Mouse (Mus musculus) embryonic facial prominence, embryonic 15.5 days (tissue): ENCODE data around the gene Agrp. TPM values are rescaled to one million over a fixed set of nuclear protein-coding genes. Genes with fewer than 3 reads are reported as not detected.

Source experiments
- ATAC-seq: fragments of 200-750 bp; cut with Nextera tagmentation; 2 replicates; pipeline ENCODE4 v1.8.0; 2017; ENCODE audit warnings: low read depth, moderate TSS enrichment; ENCODE audit not compliant: insufficient number of reproducible peaks, low FRiP score, low TSS enrichment
- H3K27ac ChIP-seq: fragments of 300-500 bp; sonication (generic); replicated peaks from 2 replicates; pipeline ENCODE4 v1.5.1; 2015; ENCODE audit warnings: mild to moderate bottlenecking, inconsistent platforms
- H3K27me3 ChIP-seq: fragments of 300-500 bp; sonication (generic); 2 replicates; pipeline ENCODE4 v1.6.1; 2015; ENCODE audit warnings: inconsistent platforms
- H3K36me3 ChIP-seq: fragments of 300-500 bp; sonication (generic); 2 replicates; pipeline ENCODE4 v1.6.1; 2015; ENCODE audit warnings: mild to moderate bottlenecking, inconsistent platforms
- H3K4me1 ChIP-seq: fragments of 300-500 bp; sonication (generic); 2 replicates; pipeline ENCODE4 v1.6.1; 2015; ENCODE audit warnings: inconsistent platforms
- H3K4me2 ChIP-seq: fragments of 300-500 bp; sonication (generic); replicated peaks from 2 replicates; pipeline ENCODE4 v1.6.1; 2015; ENCODE audit warnings: mild to moderate bottlenecking, inconsistent platforms
- H3K4me3 ChIP-seq: fragments of 300-500 bp; sonication (generic); replicated peaks from 2 replicates; pipeline ENCODE4 v1.5.1; 2015; ENCODE audit warnings: mild to moderate bottlenecking, inconsistent platforms
- H3K9ac ChIP-seq: fragments of 300-500 bp; sonication (generic); 2 replicates; pipeline ENCODE4 v1.6.1; 2015; ENCODE audit warnings: inconsistent platforms
- H3K9me3 ChIP-seq: fragments of 300-500 bp; sonication (generic); replicated peaks from 2 replicates; pipeline ENCODE4 v1.6.1; 2016; ENCODE audit warnings: inconsistent platforms
- WGBS: fragments of 180-500 bp; shearing (Covaris S2); methylation state at CpG from one replicate; pipeline ENCODE4 v1.1.7; 2015; 5-methylcytosine and 5-hydroxymethylcytosine counted together
- polyA plus RNA-seq: library from polyadenylated mRNA; unstranded; fragments of >200 nt; fragmentation: Nextera tagmentation; extraction: Ambion mirVana; gene quantifications from 2 replicates; pipeline ENCODE4 v1.2.1, GENCODE M21; 2015

Gene Agrp
- polyA plus RNA-seq, 1 experiment from 2014 or later = 2.3 TPM

DNA sequence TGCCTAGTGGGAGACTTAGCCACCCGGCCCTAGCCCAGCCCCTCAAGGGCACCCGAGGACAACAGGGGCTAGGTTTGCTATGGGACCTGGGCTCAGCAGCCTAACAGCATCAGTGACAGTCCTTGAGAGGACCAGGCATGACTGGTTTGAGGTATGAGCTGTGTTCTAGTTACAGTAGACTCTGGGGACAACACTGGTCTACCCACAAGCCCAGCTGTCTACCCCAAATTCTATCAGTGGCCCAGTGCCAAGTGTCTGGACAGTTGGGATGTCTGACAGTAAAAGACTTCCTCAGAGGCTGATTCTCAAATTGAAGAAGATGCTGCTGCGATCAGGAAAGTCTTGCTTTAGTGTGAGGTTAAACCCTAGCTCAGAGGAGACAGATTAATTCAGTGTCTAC lies 91.9 kb downstream of the Agrp start:
- 71% methylated on average over 3 of the region's 3 CpGs for WGBS
- Histone ChIP-seq H3K4me3 (no peak overlapping the region), H3K27me3 (no peaks in the 10 kb centered on the region), H3K27ac (0 out of 2 replicates have a peak overlapping the region, but pooled peaks have one; percentile 44), H3K9me3 (no peaks in the 10 kb centered on the region), H3K4me2 (no peak overlapping the region), H3K9ac (no peak overlapping the region), H3K36me3 (peaks cover 6% of the 10 kb centered on the region; the same call in 1 of the 2 replicates), H3K4me1 (peaks cover 35% of the 10 kb centered on the region)
- no peak for ATAC-seq

DNA sequence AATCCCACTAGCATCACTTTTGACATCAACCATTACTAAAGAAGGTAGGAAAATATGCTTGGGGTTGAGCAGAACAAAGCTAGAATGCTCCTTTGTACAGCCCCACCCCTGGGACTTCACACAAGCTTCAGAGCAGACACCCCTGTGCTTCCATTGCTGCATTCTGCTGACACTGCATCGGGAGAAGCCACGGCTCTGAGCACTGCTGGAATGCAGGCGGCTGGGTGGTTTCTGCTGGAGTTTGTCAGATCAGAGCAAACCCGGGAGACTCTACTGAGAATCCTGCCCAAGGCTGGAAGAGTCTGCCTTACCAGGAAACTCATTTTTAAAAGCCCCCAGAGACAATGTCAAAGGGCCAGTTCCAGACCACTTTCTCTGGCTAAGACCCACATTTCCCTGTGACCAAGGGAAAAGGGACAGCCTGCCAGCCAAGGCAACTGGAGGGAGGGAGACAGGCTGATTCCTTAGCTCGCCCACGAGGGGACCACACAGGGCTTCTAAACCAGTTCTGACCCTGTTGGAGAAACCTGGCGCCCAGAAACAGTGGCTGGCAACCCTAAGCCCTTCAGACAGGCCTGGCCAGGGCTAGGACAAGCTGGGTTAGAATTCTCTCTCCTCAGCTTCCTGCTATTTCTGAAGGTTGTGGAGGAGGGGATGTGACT lies 92.5 kb downstream of the Agrp start:
- peaks cover 35% of the 10 kb centered on the region for H3K4me1 ChIP-seq
- H3K4me2 ChIP-seq = no peak overlapping the region
- peak overlapping the region; percentile 44; the same call in 1 of the 2 replicates for H3K27ac ChIP-seq
- no peak for ATAC-seq
- H3K4me3 ChIP-seq = no peak overlapping the region
- no peak overlapping the region for H3K9ac ChIP-seq
- H3K36me3 ChIP-seq = peaks cover 6% of the 10 kb centered on the region; the same call in 1 of the 2 replicates
- H3K9me3 ChIP-seq = no peaks in the 10 kb centered on the region
- H3K27me3 ChIP-seq = no peaks in the 10 kb centered on the region
- 35% methylated on average over 7 of the region's 7 CpGs for WGBS

GRCm38 (mm10) chr8:105543703-105544102 lies 93.5 kb downstream of the Agrp start:
- no peak for ATAC-seq
- H3K27ac ChIP-seq = no peak overlapping the region
- whole genome bisulfite sequencing = 43% methylated on average over 1 of the region's 1 CpGs

DNA sequence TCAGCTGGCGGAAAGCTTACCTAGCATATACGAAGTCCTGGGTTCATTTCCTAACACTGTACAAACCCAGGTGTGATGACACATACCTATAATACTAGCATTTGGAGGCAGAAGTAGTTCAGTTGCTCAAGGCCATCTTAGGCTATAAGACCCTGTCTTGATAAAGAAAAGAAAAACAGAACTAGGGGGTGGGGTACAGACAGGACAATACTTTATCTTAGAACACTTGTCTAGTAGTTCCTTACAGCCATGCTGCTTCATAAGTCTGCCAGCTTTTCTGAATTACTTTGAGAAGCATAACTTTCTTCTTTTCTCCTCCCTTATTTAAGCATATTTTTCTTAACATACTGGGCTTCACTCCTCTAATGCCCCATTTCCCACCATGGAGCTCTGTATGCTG lies 94.4 kb downstream of the Agrp start:
- peaks cover 35% of the 10 kb centered on the region for H3K4me1 ChIP-seq

More at GRCm38 (mm10) chr8:105543703-105544102, 93.5 kb downstream of the Agrp start:
- Histone ChIP-seq H3K4me2 (no peak overlapping the region), H3K4me1 (peaks cover 35% of the 10 kb centered on the region), H3K4me3 (no peak overlapping the region), H3K9ac (no peak overlapping the region), H3K36me3 (peaks cover 15% of the 10 kb centered on the region), H3K9me3 (no peaks in the 10 kb centered on the region), H3K27me3 (no peaks in the 10 kb centered on the region)

DNA sequence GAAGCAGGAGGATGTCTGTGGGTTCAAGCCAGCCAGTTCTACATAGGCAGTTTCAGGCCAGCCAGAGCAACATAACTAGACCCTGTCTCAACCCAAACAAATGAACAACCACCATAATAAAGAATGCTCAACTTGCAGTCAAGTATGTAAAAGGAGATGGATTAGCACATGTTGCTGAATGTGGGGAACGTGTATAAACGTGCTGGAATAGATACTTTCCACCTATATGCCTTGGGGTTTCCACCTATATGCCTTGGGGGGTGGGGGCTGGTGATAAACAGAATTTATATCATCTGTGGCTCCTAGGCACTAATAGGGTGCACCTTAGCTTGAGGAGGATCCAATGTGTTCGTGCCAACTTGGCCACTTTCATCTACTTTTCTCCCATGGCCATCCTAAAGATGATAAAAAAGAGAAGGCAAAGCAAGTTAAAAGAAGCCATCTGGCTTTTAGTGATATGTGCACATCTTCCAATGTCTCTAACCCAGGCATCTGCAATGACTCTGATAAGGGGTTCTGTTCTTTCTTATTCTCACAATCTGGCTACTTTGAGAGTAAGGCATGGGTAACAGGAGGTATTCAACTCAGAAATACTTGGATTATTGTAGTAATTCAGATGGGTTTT lies 95.0 kb downstream of the Agrp start:
- no peak for ATAC-seq
- Histone ChIP-seq H3K27ac (no peak overlapping the region), H3K9me3 (no peaks in the 10 kb centered on the region), H3K27me3 (no peaks in the 10 kb centered on the region), H3K4me2 (no peak overlapping the region), H3K36me3 (peaks cover 29% of the 10 kb centered on the region), H3K9ac (no peak overlapping the region), H3K4me3 (no peak overlapping the region), H3K4me1 (peaks cover 34% of the 10 kb centered on the region)
- WGBS = 74% methylated on average over 3 of the region's 3 CpGs

More for the DNA sequence above, 94.4 kb downstream of the Agrp start:
- WGBS = 85% methylated on average over 2 of the region's 2 CpGs
- H3K27me3 ChIP-seq = no peaks in the 10 kb centered on the region
- no peak for ATAC-seq
- no peak overlapping the region for H3K4me2 ChIP-seq
- H3K9ac ChIP-seq = no peak overlapping the region
- H3K27ac ChIP-seq = no peak overlapping the region
- H3K9me3 ChIP-seq = no peaks in the 10 kb centered on the region
- peaks cover 22% of the 10 kb centered on the region for H3K36me3 ChIP-seq
- H3K4me3 ChIP-seq = no peak overlapping the region

DNA sequence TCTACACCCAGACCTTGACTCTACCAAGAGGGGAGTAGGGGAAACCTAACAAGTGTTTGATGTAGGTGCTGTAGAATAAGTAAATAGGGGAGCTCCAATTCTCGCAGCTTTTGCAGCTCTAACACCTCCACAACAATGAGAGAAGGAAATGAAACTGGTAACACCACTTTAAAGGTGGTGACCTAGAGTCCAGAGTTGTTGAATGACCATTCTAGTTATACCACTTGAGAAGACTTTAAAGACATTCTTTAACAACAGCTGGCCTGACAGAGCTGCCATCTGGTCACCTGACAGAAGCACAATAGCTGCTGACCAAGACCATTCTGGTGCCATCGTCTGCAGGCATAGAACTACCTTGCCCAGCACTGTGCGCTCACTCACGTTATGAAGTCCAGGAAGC lies 98.3 kb downstream of the Agrp start:
- no peak for ATAC-seq
- Histone ChIP-seq H3K9ac (no peak overlapping the region), H3K4me2 (no peak overlapping the region), H3K27ac (no peak overlapping the region), H3K36me3 (peaks cover 42% of the 10 kb centered on the region), H3K4me3 (no peak overlapping the region), H3K9me3 (no peaks in the 10 kb centered on the region), H3K4me1 (peaks cover 4% of the 10 kb centered on the region; the same call in 1 of the 2 replicates), H3K27me3 (no peaks in the 10 kb centered on the region)
- WGBS = 88% methylated on average over 4 of the region's 4 CpGs

- Histone ChIP-seq H3K9me3 (no peaks in the 10 kb centered on the region), H3K4me2 (no peak overlapping the region), H3K36me3 (peaks cover 42% of the 10 kb centered on the region), H3K9ac (no peak overlapping the region), H3K27ac (no peak overlapping the region), H3K27me3 (no peaks in the 10 kb centered on the region), H3K4me1 (peaks cover 8% of the 10 kb centered on the region; the same call in 1 of the 2 replicates), H3K4me3 (no peak overlapping the region)
- ATAC-seq = no peak
- 80% methylated on average over 6 of the region's 6 CpGs for WGBS
These were observed 100.0 kb downstream of the Agrp start for GRCm38 (mm10) chr8:105537011-105537677.

DNA sequence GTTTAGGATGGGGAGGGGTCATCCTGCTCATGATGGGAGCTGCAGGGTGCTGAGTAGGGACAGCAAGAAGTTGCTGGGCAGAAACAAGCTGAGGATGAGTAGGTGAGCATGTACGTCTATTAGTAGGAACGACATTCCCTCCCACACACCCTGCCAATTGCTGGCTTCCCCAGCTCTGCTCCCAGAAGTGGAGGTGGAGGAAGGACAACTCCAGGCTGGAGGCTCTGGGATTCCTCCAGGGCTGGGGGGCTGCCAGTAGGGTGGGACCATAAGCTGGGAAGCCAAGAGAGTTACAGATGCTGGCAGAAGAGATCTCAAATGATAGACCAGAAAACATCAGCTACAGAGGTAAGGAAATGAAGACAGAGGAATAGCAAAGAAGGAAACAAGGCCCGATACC lies 100.6 kb downstream of the Agrp start:
- H3K9ac ChIP-seq = no peak overlapping the region
- H3K4me3 ChIP-seq = no peak overlapping the region
- H3K4me1 ChIP-seq = peaks cover 8% of the 10 kb centered on the region; the same call in 1 of the 2 replicates
- H3K9me3 ChIP-seq = no peaks in the 10 kb centered on the region
- no peak overlapping the region for H3K27ac ChIP-seq
- H3K27me3 ChIP-seq = no peaks in the 10 kb centered on the region
- ATAC-seq = no peak
- H3K36me3 ChIP-seq = peaks cover 36% of the 10 kb centered on the region
- no peak overlapping the region for H3K4me2 ChIP-seq
- 84% methylated on average over 3 of the region's 3 CpGs for WGBS

GRCm38 (mm10) chr8:105533892-105534329 lies 103.3 kb downstream of the Agrp start:
- Histone ChIP-seq H3K36me3 (peaks cover 46% of the 10 kb centered on the region), H3K4me2 (no peak overlapping the region), H3K27ac (peak overlapping the region; percentile 48; the same call in 1 of the 2 replicates), H3K27me3 (no peaks in the 10 kb centered on the region), H3K4me1 (peaks cover 8% of the 10 kb centered on the region; the same call in 1 of the 2 replicates), H3K9me3 (no peaks in the 10 kb centered on the region), H3K4me3 (no peak overlapping the region), H3K9ac (no peak overlapping the region)
- no peak; the same call in 1 of the 2 replicates for ATAC-seq
- 0% methylated on average over 1 of the region's 1 CpGs for WGBS

GRCm38 (mm10) chr8:105533439-105533838 lies 103.8 kb downstream of the Agrp start:
- no peak overlapping the region for H3K9ac ChIP-seq
- H3K27me3 ChIP-seq = no peaks in the 10 kb centered on the region
- H3K4me3 ChIP-seq = no peak overlapping the region
- ATAC-seq = peak; percentile 63
- WGBS = 4% methylated on average over 2 of the region's 2 CpGs
- peak overlapping the region; percentile 48; the same call in 1 of the 2 replicates for H3K27ac ChIP-seq
- H3K9me3 ChIP-seq = no peaks in the 10 kb centered on the region
- H3K4me1 ChIP-seq = peaks cover 8% of the 10 kb centered on the region; the same call in 1 of the 2 replicates
- no peak overlapping the region for H3K4me2 ChIP-seq
- H3K36me3 ChIP-seq = peaks cover 46% of the 10 kb centered on the region

DNA sequence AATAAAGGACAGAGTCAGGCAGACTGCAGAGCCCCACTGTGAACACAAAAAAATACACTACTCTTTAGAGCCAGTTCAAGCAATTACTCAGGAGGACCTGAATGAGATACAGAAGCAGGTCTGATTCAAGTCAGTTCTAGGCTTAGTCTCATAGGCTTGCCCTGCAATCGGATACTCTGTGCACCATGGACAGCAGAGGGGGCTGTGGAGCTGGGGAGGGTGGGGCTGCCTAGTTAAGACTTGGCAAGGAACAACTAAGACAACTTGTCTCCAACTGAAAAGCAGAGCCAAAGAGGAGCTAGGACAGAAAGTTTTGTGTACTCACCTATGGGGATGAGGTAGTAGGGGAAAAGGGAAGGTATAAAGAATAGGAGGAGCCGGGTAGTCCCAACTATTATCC lies 105.4 kb downstream of the Agrp start:
- no peak overlapping the region for H3K27ac ChIP-seq
- H3K4me1 ChIP-seq = peaks cover 8% of the 10 kb centered on the region; the same call in 1 of the 2 replicates
- no peaks in the 10 kb centered on the region for H3K27me3 ChIP-seq
- no peak overlapping the region for H3K4me2 ChIP-seq
- ATAC-seq = no peak
- WGBS = 59% methylated on average over 2 of the region's 2 CpGs
- peaks cover 32% of the 10 kb centered on the region for H3K36me3 ChIP-seq
- H3K4me3 ChIP-seq = no peak overlapping the region
- no peak overlapping the region for H3K9ac ChIP-seq
- H3K9me3 ChIP-seq = no peaks in the 10 kb centered on the region
